In genomic region chr9:106891829-106892551, GRCm38 (mm10) we compare ENCODE assay signal across 8 mouse cellular contexts. TPM values are rescaled to one million over a fixed set of nuclear protein-coding genes. Genes with fewer than 3 reads are reported as not detected.
DNase-seq lines count a peak whose midpoint lies in the region; ATAC-seq and TF ChIP-seq lines count a peak whose summit lies in the region.

Gene Manf (minus strand): TSS chr9:106891979.

- peaks cover 17% of the 10 kb centered on the region for H3K4me1 ChIP-seq in embryonic facial prominence, embryonic 14.5 days (ENCODE audit: control insufficient read depth, insufficient read depth, low read length)
- peaks cover 4% of the 10 kb centered on the region for H3K4me1 ChIP-seq in heart, adult 2 months (ENCODE audit: control insufficient read depth, insufficient read depth, low read length)
- peaks cover 45% of the 10 kb centered on the region for H3K4me1 ChIP-seq in limb, embryonic 13.5 days
- peaks cover 33% of the 10 kb centered on the region for H3K4me1 ChIP-seq in midbrain, embryonic 16.5 days (ENCODE audit: control insufficient read depth, insufficient read depth, low read length)

- peak within 1 kb of the TSS; percentile 87 for H3K4me3 ChIP-seq in embryonic facial prominence, embryonic 14.5 days (ENCODE audit: low read depth, low read length)
- H3K4me3 ChIP-seq in heart, adult 2 months, result peak within 1 kb of the TSS; percentile 93
- peak within 1 kb of the TSS; percentile 82 for H3K4me3 ChIP-seq in limb, embryonic 13.5 days
- peak within 1 kb of the TSS; percentile 89 for H3K4me3 ChIP-seq in midbrain, embryonic 16.5 days (ENCODE audit: low read depth, low read length)

- whole genome bisulfite sequencing in embryonic facial prominence, embryonic 14.5 days, result under 1% methylated on average over 57 of the region's 59 CpGs
- under 1% methylated on average over 59 of the region's 59 CpGs for WGBS in heart, adult 2 months
- WGBS in limb, embryonic 13.5 days, result under 1% methylated on average over 58 of the region's 59 CpGs
- WGBS in midbrain, embryonic 16.5 days, result under 1% methylated on average over 59 of the region's 59 CpGs

- peak within 1 kb of the TSS; percentile 96 for H3K9ac ChIP-seq in embryonic facial prominence, embryonic 14.5 days (ENCODE audit: low read depth, low read length)
- H3K9ac ChIP-seq in heart, adult 2 months (ENCODE audit: low read depth, low read length), result peak within 1 kb of the TSS; percentile 88
- H3K9ac ChIP-seq in limb, embryonic 13.5 days, result peak within 1 kb of the TSS; percentile 90
- H3K9ac ChIP-seq in midbrain, embryonic 16.5 days (ENCODE audit: low read depth, low read length), result peak within 1 kb of the TSS; percentile 95

- peak within 1 kb of the TSS; percentile 91 for H3K27ac ChIP-seq in embryonic facial prominence, embryonic 14.5 days (replicated peaks; ENCODE audit: low read depth, low read length)
- H3K27ac ChIP-seq in heart, adult 2 months, result peak within 1 kb of the TSS; percentile 94
- H3K27ac ChIP-seq in limb, embryonic 13.5 days, result peak within 1 kb of the TSS; percentile 91
- H3K27ac ChIP-seq in midbrain, embryonic 16.5 days (ENCODE audit: low read length), result peak within 1 kb of the TSS; percentile 93

- peak; percentile 99 for TF ChIP-seq POLR2A in heart, adult 2 months (IDR thresholded peaks at IDR 0.05; ENCODE audit: insufficient read depth, low read depth, low read length)

- no peaks in the 10 kb centered on the region for H3K27me3 ChIP-seq in embryonic facial prominence, embryonic 14.5 days (replicated peaks; ENCODE audit: control insufficient read depth, insufficient read depth, low read length)
- H3K27me3 ChIP-seq in heart, adult 2 months (ENCODE audit: control insufficient read depth, insufficient read depth, low read length), result no peaks in the 10 kb centered on the region
- H3K27me3 ChIP-seq in limb, embryonic 13.5 days, result no peaks in the 10 kb centered on the region
- no peaks in the 10 kb centered on the region for H3K27me3 ChIP-seq in midbrain, embryonic 16.5 days (ENCODE audit: control insufficient read depth, insufficient read depth, low read depth, low read length)

- peak; percentile 99 for DNase-seq in 3T3-L1 (ENCODE audit: low read depth, low spot score)
- DNase-seq in adrenal gland, postnatal 4 days (ENCODE audit: low spot score in 2 of 2), result peak; percentile 83 to 92
- peak; percentile 99 for DNase-seq in embryonic facial prominence, embryonic 14.5 days (ENCODE audit: low spot score)
- DNase-seq in heart, adult 2 months, result peak; percentile 95 to 99
- DNase-seq in kidney, adult 8-10 months, result peak; percentile 98 to 99
- DNase-seq in spleen, postnatal 10 days (ENCODE audit: low spot score in 2 of 2), result peak; percentile 93 to 96

- H3K4me2 ChIP-seq in embryonic facial prominence, embryonic 14.5 days (ENCODE audit: low read depth, low read length), result peak within 1 kb of the TSS; percentile 87
- peak within 1 kb of the TSS; percentile 80 for H3K4me2 ChIP-seq in limb, embryonic 13.5 days (replicated peaks)
- H3K4me2 ChIP-seq in midbrain, embryonic 16.5 days (ENCODE audit: low read length), result peak within 1 kb of the TSS; percentile 85

- peak; percentile 48 for TF ChIP-seq CTCF in heart, adult 2 months (IDR thresholded peaks at IDR 0.05)

- intact Hi-C loops in heart, adult 2 months (cut with DNase I), result loop anchor here (10.0 kb wide), 1 partner anchor 643 kb away; the partner anchor contains the start of gene Tmem115

- H3K36me3 ChIP-seq in embryonic facial prominence, embryonic 14.5 days (ENCODE audit: control insufficient read depth, insufficient read depth, low read length), result peaks cover 32% of the 10 kb centered on the region
- H3K36me3 ChIP-seq in heart, adult 2 months (ENCODE audit: control insufficient read depth, insufficient read depth, low read length), result peaks cover 4% of the 10 kb centered on the region; the same call in 1 of the 2 replicates
- peaks cover 30% of the 10 kb centered on the region for H3K36me3 ChIP-seq in limb, embryonic 13.5 days
- H3K36me3 ChIP-seq in midbrain, embryonic 16.5 days (ENCODE audit: control insufficient read depth, insufficient read depth, low read length), result peaks cover 26% of the 10 kb centered on the region

- H3K79me2 ChIP-seq in heart, adult 2 months (replicated peaks; ENCODE audit: control insufficient read depth, insufficient read depth, low read length), result no peaks in the 10 kb centered on the region

- H3K9me3 ChIP-seq in embryonic facial prominence, embryonic 14.5 days (ENCODE audit: control insufficient read depth, low read length), result no peaks in the 10 kb centered on the region
- no peaks in the 10 kb centered on the region for H3K9me3 ChIP-seq in limb, embryonic 13.5 days
- no peaks in the 10 kb centered on the region for H3K9me3 ChIP-seq in midbrain, embryonic 16.5 days (replicated peaks; ENCODE audit: control insufficient read depth, low read length, poor library complexity, severe bottlenecking)

- peak; percentile 42; the same call in 1 of the 2 replicates for TF ChIP-seq EP300 in heart, adult 2 months (IDR thresholded peaks at IDR 0.05; ENCODE audit: insufficient read depth, low read depth, low read length)

- peak; percentile 99 for ATAC-seq in embryonic facial prominence, embryonic 14.5 days (ENCODE audit: low read depth)
- ATAC-seq in limb, embryonic 13.5 days (ENCODE audit: low FRiP score, low read depth), result peak; percentile 99
- ATAC-seq in midbrain, embryonic 16.5 days, result peak; percentile 100

RNA-seq across cellular contexts. Expression of gene Manf, which starts in this region (rescaled TPM):
- total RNA-seq in adrenal gland, postnatal 4 days (2021), result 100 to 1,000 TPM; 264 to 274 TPM
- polyA plus RNA-seq in embryonic facial prominence, embryonic 14.5 days (2014; fragmentation: Nextera tagmentation; extraction: Ambion mirVana), result 275 and 308 TPM in 2 replicates
- 100 to 1,000 TPM; 178 to 202 TPM for total RNA-seq in heart, adult 2 months (2021)
- polyA plus RNA-seq in heart, adult 2 months (2012; rRNA removed), result 10.1 and 27.3 TPM in 2 replicates
- polyA plus RNA-seq in limb, embryonic 13.5 days (2015; fragmentation: Nextera tagmentation; extraction: Ambion mirVana), result 254 and 278 TPM in 2 replicates
- polyA plus RNA-seq in midbrain, embryonic 16.5 days (2015; fragmentation: Nextera tagmentation; extraction: Ambion mirVana), result 180 and 183 TPM in 2 replicates

Comparison
In these comparisons a context has a peak if more than half of its experiments do, and no peak if none do; other contexts are left out.
1. Peak in every context shown above with its lines: DNase-seq, ATAC-seq, H3K4me3 ChIP-seq and H3K27ac ChIP-seq.